Mouse (Mus musculus) neural tube, embryonic 13.5 days (tissue): ENCODE data around the gene Foxf2. TPM values are rescaled to one million over a fixed set of nuclear protein-coding genes. Genes with fewer than 3 reads are reported as not detected.
A peak's percentile ranks its signal among the peaks of the same experiment; 100 is the strongest.

Source experiments
- ATAC-seq: fragments of 200-750 bp; cut with Nextera tagmentation; 2 replicates; pipeline ENCODE4 v1.8.0; 2017; ENCODE audit warnings: low read depth, mild to moderate bottlenecking, moderate TSS enrichment, moderate library complexity
- H3K27ac ChIP-seq: fragments of 300-500 bp; sonication (generic); replicated peaks from 2 replicates; pipeline ENCODE4 v1.5.1; 2015; ENCODE audit warnings: moderate library complexity, mild to moderate bottlenecking, inconsistent platforms
- H3K27me3 ChIP-seq: fragments of 300-500 bp; sonication (generic); 2 replicates; pipeline ENCODE4 v1.6.1; 2015; ENCODE audit warnings: mild to moderate bottlenecking, inconsistent platforms
- H3K36me3 ChIP-seq: fragments of 300-500 bp; sonication (generic); 2 replicates; pipeline ENCODE4 v1.6.1; 2015; ENCODE audit warnings: mild to moderate bottlenecking, inconsistent platforms
- H3K4me1 ChIP-seq: fragments of 300-500 bp; sonication (generic); replicated peaks from 2 replicates; pipeline ENCODE4 v1.6.1; 2015; ENCODE audit warnings: inconsistent platforms
- H3K4me2 ChIP-seq: fragments of 300-500 bp; sonication (generic); 2 replicates; pipeline ENCODE4 v1.6.1; 2015; ENCODE audit warnings: inconsistent platforms, mild to moderate bottlenecking, moderate library complexity
- H3K4me3 ChIP-seq: fragments of 300-500 bp; sonication (generic); 2 replicates; pipeline ENCODE4 v1.5.1; 2015; ENCODE audit warnings: mild to moderate bottlenecking, inconsistent platforms
- H3K9ac ChIP-seq: fragments of 300-500 bp; sonication (generic); 2 replicates; pipeline ENCODE4 v1.6.1; 2015; ENCODE audit warnings: moderate library complexity, mild to moderate bottlenecking, inconsistent platforms
- H3K9me3 ChIP-seq: fragments of 300-500 bp; sonication (generic); 2 replicates; pipeline ENCODE4 v1.6.1; 2016; ENCODE audit warnings: inconsistent platforms
- WGBS: fragments of 180-500 bp; shearing (Covaris S2); methylation state at CpG from one replicate; pipeline ENCODE4 v1.1.7; 2015; 5-methylcytosine and 5-hydroxymethylcytosine counted together
- polyA plus RNA-seq: library from polyadenylated mRNA; unstranded; fragments of >200 nt; fragmentation: Nextera tagmentation; extraction: Ambion mirVana; gene quantifications from 2 replicates; pipeline ENCODE4 v1.2.1, GENCODE M21; 2015

The Foxf2 gene
- polyA plus RNA-seq, 1 experiment from 2014 or later = 5.5 TPM

DNA sequence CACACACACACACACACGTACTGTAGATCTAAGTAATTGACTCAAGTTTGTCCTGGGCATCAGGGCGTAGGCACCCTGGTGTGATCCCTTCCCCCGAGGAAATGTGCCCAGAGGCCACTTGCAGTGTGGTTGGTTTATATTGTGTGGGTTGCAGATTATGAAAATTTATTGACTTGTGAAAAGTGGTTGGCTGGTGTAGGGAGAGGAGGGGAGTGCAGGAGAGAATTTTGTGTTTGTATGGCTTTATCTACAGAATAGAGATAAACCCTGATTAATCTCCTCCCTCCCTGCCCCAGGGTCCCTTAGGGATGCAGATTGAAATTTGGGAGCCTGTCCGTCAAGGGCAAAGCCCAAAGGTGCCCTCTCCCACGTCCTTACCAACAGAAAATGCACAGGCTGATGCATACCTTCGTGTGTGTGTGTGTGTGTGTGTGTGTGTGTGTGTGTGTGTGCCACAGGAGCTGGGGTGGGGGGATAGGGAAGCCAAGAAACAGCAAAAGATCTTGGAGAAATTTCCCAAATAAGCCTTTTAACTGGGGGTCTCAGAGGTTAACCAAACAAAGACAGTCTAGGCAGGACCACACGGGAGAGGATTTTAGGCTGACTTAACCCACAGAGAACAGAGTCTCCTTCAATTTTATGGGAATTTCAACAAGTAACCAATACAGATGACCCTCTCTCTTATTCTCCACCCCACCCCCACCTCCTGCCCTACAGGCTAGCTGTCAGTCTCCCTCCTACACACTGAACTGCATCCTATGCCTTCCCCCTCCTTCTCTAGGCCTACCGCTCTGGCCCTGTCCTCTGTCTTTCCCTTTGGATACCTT is 2.5 kb downstream of the Foxf2 start:
- ATAC-seq = no peak
- H3K9me3 ChIP-seq = no peaks in the 10 kb centered on the region
- peak overlapping the region; percentile 42 for H3K4me3 ChIP-seq
- peak overlapping the region; percentile 59 for H3K9ac ChIP-seq
- no peak overlapping the region for H3K27ac ChIP-seq
- peaks cover 99% of the 10 kb centered on the region for H3K27me3 ChIP-seq
- H3K4me1 ChIP-seq = peaks cover 44% of the 10 kb centered on the region
- H3K4me2 ChIP-seq = peak overlapping the region; percentile 59
- 8% methylated on average over 8 of the region's 8 CpGs for WGBS
- no peaks in the 10 kb centered on the region for H3K36me3 ChIP-seq

DNA sequence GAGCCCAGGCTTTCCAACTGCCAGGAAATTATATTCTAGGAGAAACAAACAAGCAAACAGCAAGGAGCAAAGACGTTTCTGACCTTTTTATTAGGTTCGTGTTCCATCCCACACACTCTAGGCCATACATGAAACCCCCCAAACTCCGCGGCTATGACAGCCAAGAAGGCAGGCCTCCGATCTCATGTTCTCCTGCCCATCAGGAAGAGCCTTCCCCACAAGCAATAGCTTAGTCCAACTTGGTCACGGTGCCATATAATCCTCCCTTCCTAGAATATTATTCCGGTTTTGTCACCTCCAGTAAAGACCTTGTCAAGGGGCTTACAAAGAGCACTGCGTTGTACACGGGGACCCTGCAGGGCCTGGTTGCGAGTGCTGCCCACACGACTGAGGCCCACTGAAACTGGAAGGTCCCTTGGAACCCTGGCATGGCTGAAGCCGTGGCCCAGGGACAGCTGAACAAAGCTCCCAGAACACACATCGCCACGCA is 3.1 kb downstream of the Foxf2 start:
- ATAC-seq = no peak

DNA sequence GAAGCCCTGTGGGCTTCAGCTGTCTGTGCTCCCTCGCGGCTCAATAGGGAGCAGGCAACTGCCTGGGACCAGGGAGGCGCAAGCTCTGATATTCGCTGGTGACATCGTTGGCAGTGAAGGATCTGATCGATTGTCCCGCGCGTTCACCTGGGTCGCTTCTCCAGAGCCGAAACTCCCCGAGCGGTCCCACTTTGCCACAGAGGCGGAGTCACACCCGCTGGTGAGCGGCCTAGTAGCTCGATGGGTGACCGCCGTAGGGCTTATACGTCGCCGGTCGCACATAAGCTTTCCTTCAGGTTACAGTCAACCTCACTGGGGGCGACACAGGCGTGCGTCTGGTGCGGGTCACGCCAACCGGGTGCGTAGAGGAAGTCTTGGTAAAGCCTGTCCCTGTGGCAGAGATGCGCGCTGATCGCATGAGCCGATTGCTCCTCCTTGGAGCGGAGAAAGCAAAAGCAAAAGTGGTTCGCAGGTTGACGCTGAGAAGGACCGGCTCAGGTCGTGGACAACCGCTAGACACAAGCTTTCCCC is 3.8 kb downstream of the Foxf2 start:
- ATAC-seq = no peak
- WGBS = under 1% methylated on average over 40 of the region's 40 CpGs

More for the DNA sequence above, 3.1 kb downstream of the Foxf2 start:
- Histone ChIP-seq H3K4me2 (peak overlapping the region; percentile 52), H3K27me3 (peaks cover 99% of the 10 kb centered on the region), H3K9me3 (no peaks in the 10 kb centered on the region), H3K36me3 (no peaks in the 10 kb centered on the region), H3K4me3 (peak overlapping the region; percentile 42), H3K27ac (no peak overlapping the region), H3K9ac (peak overlapping the region; percentile 57), H3K4me1 (peaks cover 44% of the 10 kb centered on the region)
- WGBS = 3% methylated on average over 14 of the region's 14 CpGs

DNA sequence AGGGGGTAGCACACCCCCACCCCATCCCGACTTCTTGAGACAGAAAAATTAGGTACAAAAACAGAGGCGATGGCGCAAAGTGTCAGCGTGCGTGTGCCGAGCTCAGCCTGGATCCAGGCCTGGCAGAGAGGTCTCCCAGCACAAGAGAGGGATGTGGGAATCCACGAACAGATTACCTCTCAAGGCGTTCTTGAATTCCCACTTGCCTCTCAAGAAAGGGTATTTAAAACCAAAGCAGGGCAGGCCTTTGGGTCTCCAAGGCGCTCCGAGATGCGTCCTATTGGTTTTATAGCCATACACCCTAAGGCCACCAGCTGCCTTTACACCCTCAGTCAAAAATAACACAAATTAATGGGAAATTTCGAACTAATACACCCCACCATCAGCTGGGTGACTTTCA is 4.4 kb downstream of the Foxf2 start:
- peaks cover 34% of the 10 kb centered on the region for H3K4me1 ChIP-seq
- no peaks in the 10 kb centered on the region for H3K9me3 ChIP-seq
- peaks cover 88% of the 10 kb centered on the region for H3K27me3 ChIP-seq
- no peak for ATAC-seq
- H3K36me3 ChIP-seq = no peaks in the 10 kb centered on the region
- peak overlapping the region; percentile 57; the same call in 1 of the 2 replicates for H3K9ac ChIP-seq
- peak overlapping the region; percentile 52 for H3K4me2 ChIP-seq
- H3K27ac ChIP-seq = no peak overlapping the region
- WGBS = 5% methylated on average over 12 of the region's 12 CpGs
- H3K4me3 ChIP-seq = peak overlapping the region; percentile 42

More for the DNA sequence above, 3.8 kb downstream of the Foxf2 start:
- Histone ChIP-seq H3K4me3 (peak overlapping the region; percentile 42), H3K4me2 (peak overlapping the region; percentile 52), H3K27ac (no peak overlapping the region), H3K36me3 (no peaks in the 10 kb centered on the region), H3K27me3 (peaks cover 95% of the 10 kb centered on the region), H3K9ac (peak overlapping the region; percentile 57), H3K9me3 (no peaks in the 10 kb centered on the region), H3K4me1 (peaks cover 41% of the 10 kb centered on the region)

DNA sequence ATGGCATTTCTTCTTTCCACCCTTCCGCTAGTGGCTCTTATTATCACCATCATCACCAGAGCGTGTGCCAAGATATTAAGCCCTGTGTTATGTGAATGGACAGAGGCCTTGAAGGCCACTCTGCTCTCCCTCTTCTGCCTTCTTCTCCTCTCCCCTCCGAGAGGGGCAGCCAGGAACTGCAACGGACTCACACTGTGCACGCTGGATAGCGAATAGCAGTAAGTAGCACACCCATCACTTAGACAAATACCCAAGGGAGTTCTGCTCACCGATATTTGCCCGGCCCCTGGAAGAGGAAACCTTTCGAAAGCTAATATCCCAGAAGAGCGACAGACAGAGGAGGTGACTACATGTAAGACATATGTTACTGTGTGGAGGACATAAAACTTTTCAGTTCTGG is 4.9 kb downstream of the Foxf2 start:
- H3K9ac ChIP-seq = no peak overlapping the region
- WGBS = 5% methylated on average over 10 of the region's 10 CpGs
- no peaks in the 10 kb centered on the region for H3K9me3 ChIP-seq
- no peaks in the 10 kb centered on the region for H3K36me3 ChIP-seq
- peaks cover 29% of the 10 kb centered on the region for H3K4me1 ChIP-seq
- peak overlapping the region; percentile 52 for H3K4me2 ChIP-seq
- peak overlapping the region; percentile 42 for H3K4me3 ChIP-seq
- peaks cover 83% of the 10 kb centered on the region for H3K27me3 ChIP-seq
- no peak overlapping the region for H3K27ac ChIP-seq
- ATAC-seq = no peak

DNA sequence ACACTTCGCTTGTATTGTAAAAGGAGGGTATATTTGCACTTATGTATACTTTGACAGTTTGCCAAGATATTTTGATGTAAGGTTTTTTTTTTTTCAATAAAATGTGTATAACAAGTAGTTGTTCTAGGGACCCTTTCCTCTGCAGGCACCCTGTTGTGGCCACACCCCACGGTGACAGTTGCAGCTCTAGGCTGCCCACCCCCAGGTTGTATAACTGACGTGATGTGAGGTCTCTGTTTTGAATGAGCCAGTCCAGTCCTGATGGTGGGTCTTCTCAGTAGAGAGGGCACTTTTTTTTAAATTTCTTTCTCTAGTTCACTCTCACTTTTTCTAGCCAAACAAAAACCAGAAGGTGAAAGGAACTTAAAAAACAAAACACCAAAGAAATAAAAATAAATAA is 5.7 kb downstream of the Foxf2 start:
- Histone ChIP-seq H3K4me1 (peaks cover 22% of the 10 kb centered on the region), H3K9me3 (no peaks in the 10 kb centered on the region), H3K36me3 (no peaks in the 10 kb centered on the region), H3K4me2 (no peak overlapping the region), H3K27ac (no peak overlapping the region), H3K4me3 (no peak overlapping the region), H3K9ac (no peak overlapping the region), H3K27me3 (peaks cover 76% of the 10 kb centered on the region)
- no peak for ATAC-seq
- WGBS = 14% methylated on average over 3 of the region's 3 CpGs

DNA sequence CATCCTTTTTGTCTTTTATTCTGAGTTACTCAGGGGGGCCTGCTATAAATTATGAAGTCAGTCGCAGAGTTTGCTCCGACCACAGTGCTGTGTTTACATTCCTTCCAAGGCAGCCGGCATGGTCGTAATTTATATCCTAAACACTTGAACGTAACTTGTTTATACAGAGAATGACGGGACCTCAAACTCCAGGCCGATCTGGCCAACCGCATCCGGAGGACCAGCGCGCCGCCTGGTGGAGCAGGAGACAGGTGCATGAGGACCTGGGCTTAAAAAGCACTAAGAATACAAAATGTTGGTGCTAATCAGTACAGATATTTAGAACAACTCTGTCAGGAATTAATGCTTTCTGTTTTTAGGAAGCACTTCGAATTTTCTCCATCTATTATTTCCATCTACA is 6.8 kb downstream of the Foxf2 start:
- WGBS = 1% methylated on average over 13 of the region's 13 CpGs
- no peak overlapping the region for H3K9ac ChIP-seq
- H3K9me3 ChIP-seq = no peaks in the 10 kb centered on the region
- no peak overlapping the region for H3K27ac ChIP-seq
- 0 out of 2 replicates have a peak overlapping the region, but pooled peaks have one; percentile 21 for H3K4me2 ChIP-seq
- peaks cover 64% of the 10 kb centered on the region for H3K27me3 ChIP-seq
- H3K4me1 ChIP-seq = peaks cover 15% of the 10 kb centered on the region
- ATAC-seq = no peak; the same call in 1 of the 2 replicates
- H3K36me3 ChIP-seq = no peaks in the 10 kb centered on the region
- no peak overlapping the region for H3K4me3 ChIP-seq

DNA sequence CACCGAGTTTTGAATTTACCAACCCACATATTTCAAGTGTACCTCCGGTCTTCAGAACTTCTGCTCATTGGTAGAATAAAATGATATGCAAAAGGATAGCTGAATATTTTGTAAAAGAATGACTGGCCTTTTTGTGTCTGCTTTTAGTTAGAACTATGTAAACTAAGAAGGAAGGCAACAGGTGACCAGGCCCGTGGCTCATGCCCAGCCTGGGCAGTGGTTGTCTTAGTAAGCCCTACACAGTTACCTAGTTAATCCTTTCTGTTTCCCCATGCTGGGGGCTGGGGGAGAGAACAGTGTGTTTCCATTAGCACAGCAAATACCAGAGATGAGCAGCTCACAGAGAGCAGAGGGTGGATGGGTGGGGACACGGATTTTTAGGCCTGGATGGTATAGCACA is 7.6 kb downstream of the Foxf2 start:
- Histone ChIP-seq H3K36me3 (no peaks in the 10 kb centered on the region), H3K4me3 (no peak overlapping the region), H3K9me3 (no peaks in the 10 kb centered on the region), H3K9ac (no peak overlapping the region), H3K4me2 (no peak overlapping the region), H3K27me3 (peaks cover 56% of the 10 kb centered on the region), H3K27ac (no peak overlapping the region), H3K4me1 (peaks cover 15% of the 10 kb centered on the region)
- WGBS = 78% methylated on average over 4 of the region's 4 CpGs
- ATAC-seq = no peak

DNA sequence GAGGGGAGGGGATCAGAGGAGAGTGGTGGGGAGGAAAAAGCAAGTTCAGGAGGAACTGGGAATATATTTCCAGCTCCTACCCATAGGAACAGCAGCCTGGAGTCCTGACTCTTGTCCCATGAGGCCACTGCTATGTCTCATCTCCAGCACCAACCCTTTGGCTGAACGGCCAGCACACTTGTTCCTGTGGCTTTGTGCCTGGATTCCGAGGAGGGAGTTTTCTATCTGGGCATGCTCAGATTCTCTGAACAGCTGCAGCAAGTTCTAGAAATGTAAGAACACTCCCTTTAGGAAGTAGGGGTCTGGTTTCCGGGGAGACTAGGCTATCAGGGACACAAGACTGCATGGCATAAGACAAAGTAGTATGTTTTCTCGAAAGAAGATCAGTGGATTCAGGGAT is 9.9 kb downstream of the Foxf2 start:
- no peak overlapping the region for H3K4me3 ChIP-seq
- H3K27ac ChIP-seq = no peak overlapping the region
- H3K4me2 ChIP-seq = no peak overlapping the region
- WGBS = 65% methylated on average over 4 of the region's 4 CpGs
- H3K27me3 ChIP-seq = peaks cover 33% of the 10 kb centered on the region
- H3K4me1 ChIP-seq = no peaks in the 10 kb centered on the region
- no peak overlapping the region for H3K9ac ChIP-seq
- no peak for ATAC-seq
- H3K9me3 ChIP-seq = no peaks in the 10 kb centered on the region
- no peaks in the 10 kb centered on the region for H3K36me3 ChIP-seq

DNA sequence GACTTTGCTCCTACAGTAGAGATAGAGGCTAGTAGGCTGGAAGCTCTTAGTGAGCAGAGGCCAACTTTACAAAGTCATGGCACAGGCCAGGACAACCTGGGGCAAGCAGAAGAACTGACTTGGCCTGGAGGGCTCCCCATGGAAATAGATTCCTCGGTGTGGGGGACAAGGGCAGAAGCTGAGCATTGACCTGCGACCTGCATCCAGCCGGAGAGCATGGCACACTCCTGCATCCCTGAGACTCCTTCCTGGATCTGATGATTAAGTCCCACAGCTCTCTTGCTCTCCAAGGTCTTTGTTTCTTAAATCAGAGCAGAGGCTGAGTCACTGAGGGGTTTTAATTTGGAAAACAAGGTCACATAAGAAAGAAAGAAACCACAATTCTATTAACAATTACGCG is 15.9 kb downstream of the Foxf2 start:
- H3K4me1 ChIP-seq = no peaks in the 10 kb centered on the region
- H3K9me3 ChIP-seq = no peaks in the 10 kb centered on the region
- ATAC-seq = no peak
- H3K27me3 ChIP-seq = peaks cover 4% of the 10 kb centered on the region; the same call in 1 of the 2 replicates
- WGBS = 91% methylated on average over 5 of the region's 5 CpGs
- no peak overlapping the region for H3K9ac ChIP-seq
- no peak overlapping the region for H3K4me2 ChIP-seq
- H3K4me3 ChIP-seq = no peak overlapping the region
- H3K27ac ChIP-seq = no peak overlapping the region
- no peaks in the 10 kb centered on the region for H3K36me3 ChIP-seq

DNA sequence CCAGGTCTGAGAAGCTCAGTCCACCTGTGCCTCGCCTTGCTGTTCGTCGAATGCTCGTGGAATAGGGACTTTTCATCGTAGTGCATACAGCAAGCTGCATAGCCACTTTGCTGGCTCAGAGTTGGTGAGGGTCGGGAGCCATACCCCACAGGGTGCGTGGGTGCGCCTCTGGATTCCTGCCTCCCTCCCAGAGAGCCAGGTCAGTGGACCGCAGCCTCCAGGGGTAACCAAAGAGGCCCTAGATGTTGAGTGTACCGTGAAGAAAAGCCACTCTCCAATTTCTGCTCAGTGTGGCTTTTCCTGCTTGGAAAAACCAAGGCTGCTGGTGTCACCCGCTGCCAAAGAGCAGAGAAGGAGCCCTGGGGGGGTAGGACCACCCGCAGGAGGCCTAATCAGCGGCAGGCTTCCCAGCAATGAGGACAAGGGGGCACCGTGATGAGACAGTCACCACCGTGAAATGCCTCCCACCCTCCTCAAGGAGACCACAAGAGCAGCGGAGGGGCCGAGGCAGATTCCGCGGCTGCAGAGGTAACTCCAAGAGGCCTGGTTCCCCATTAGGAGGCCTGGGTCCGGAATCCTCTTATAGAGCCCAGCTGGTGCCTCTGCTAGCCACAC is 26.6 kb downstream of the Foxf2 start:
- Histone ChIP-seq H3K9me3 (no peaks in the 10 kb centered on the region), H3K27ac (no peak overlapping the region), H3K4me3 (no peak overlapping the region), H3K36me3 (no peaks in the 10 kb centered on the region), H3K27me3 (no peaks in the 10 kb centered on the region), H3K4me2 (no peak overlapping the region), H3K9ac (no peak overlapping the region), H3K4me1 (no peaks in the 10 kb centered on the region)
- WGBS = 88% methylated on average over 20 of the region's 20 CpGs
- no peak for ATAC-seq

DNA sequence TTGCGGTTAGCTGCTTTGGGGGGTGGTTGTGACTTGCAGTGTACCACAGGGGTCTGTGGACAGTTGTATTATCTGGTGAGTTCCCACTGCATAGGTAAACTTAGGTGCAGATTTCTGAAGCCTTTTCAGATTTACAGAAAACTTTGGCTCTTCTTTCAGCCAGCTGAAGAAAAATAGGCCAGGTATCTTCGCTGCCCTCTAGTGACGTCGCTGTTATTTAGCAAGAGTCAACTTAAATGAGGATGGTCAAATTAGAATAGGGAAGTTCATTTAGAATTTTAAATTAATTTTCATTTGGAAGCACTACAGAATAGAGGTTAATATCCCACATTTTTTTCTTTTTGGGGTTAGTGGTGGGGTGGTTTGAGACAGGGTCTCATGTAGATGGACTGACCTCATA is 30.6 kb downstream of the Foxf2 start:
- Histone ChIP-seq H3K4me3 (no peak overlapping the region), H3K9ac (no peak overlapping the region), H3K36me3 (no peaks in the 10 kb centered on the region), H3K27ac (no peak overlapping the region), H3K27me3 (peaks cover 7% of the 10 kb centered on the region), H3K4me1 (no peaks in the 10 kb centered on the region), H3K4me2 (no peak overlapping the region), H3K9me3 (no peaks in the 10 kb centered on the region)
- 68% methylated on average over 4 of the region's 4 CpGs for WGBS
- ATAC-seq = no peak
